Mouse (Mus musculus) small intestine, adult 10 weeks (tissue): ENCODE measurements around the gene Slc22a6. TPM values are rescaled to one million over a fixed set of nuclear protein-coding genes. Genes with fewer than 3 reads are reported as not detected.

Experiments
- polyA plus RNA-seq: library from polyadenylated mRNA; stranded (reverse); fragments of 350-450 nt; fragmentation: Illumina TruSeq; extraction: RNeasy Lipid Tissue Mini Kit (QIAGEN cat#74804); gene quantifications from one replicate; pipeline ENCODE4 v1.2.3, GENCODE M21; 2014; ENCODE audit warnings: low replicate concordance

Slc22a6 gene
- not detected for polyA plus RNA-seq

GRCm38 (mm10) chr19:8617904-8618303 is at the start of gene Slc22a6:
Gene Slc22a6 (plus strand): TSS chr19:8618039.

DNA sequence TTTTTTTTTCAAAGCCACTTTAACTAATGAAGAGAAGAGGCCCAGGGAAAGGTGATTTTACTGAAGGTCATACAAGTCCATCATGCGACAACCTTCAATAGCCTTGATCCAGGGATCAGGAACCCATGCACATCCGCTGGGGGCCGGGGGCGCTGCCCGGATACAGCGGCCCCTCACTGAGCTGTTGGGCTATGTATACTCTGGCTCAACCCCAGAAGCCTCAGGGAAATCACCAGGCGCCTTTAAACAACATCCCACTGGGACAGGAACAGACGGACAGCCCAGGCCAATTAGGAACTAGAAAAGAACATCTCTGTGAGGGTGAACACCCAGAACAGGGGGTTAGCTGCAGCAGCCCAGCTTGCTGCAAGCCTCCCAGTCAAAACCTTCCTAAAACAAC is 26.9 kb upstream of the Slc22a6 start, which contains the start of gene Slc22a8:
Gene Slc22a8, plus strand, starts transcription at position 301 of the 400 bp plus-strand sequence.

GRCm38 (mm10) chr19:8663360-8663839 is 45.6 kb downstream of the Slc22a6 start, which contains the start of gene Chrm1:
Gene Chrm1 (plus strand): TSS chr19:8663789.

Other genes starting within 250 kb of the Slc22a6 start
- gene Slc22a30, start 212.9 kb upstream of the Slc22a6 start, polyA plus RNA-seq = not detected
- gene Slc22a8, start 26.8 kb upstream of the Slc22a6 start, polyA plus RNA-seq = not detected
- gene Chrm1, start 45.8 kb downstream of the Slc22a6 start, polyA plus RNA-seq = 0.15 TPM
- 206 TPM for gene Slc3a2, start 105.3 kb downstream of the Slc22a6 start, polyA plus RNA-seq
- gene Wdr74, start 117.8 kb downstream of the Slc22a6 start, polyA plus RNA-seq = 3.9 TPM
- not detected for gene 1700092M07Rik, start 122.7 kb downstream of the Slc22a6 start, polyA plus RNA-seq
- gene Stx5a, start 123.4 kb downstream of the Slc22a6 start, polyA plus RNA-seq = 85.9 TPM
- gene Nxf1, start 139.0 kb downstream of the Slc22a6 start, polyA plus RNA-seq = 75.6 TPM
- gene Tmem223, start 153.0 kb downstream of the Slc22a6 start, polyA plus RNA-seq = 15.3 TPM
- 32.6 TPM for gene Tmem179b, start 156.4 kb downstream of the Slc22a6 start, polyA plus RNA-seq
- not detected for gene Taf6l, start 168.4 kb downstream of the Slc22a6 start, polyA plus RNA-seq
- 32.5 TPM for gene Polr2g, start 180.5 kb downstream of the Slc22a6 start, polyA plus RNA-seq
- gene Zbtb3, start 184.5 kb downstream of the Slc22a6 start, polyA plus RNA-seq = not detected
- gene Ttc9c, start 201.3 kb downstream of the Slc22a6 start, polyA plus RNA-seq = 99.3 TPM
- gene Hnrnpul2, start 202.0 kb downstream of the Slc22a6 start, polyA plus RNA-seq = 130 TPM
- gene AC129217.1, start 211.7 kb downstream of the Slc22a6 start, polyA plus RNA-seq = 1.2 TPM
- 5.8 TPM for gene Bscl2, start 219.4 kb downstream of the Slc22a6 start, polyA plus RNA-seq
- not detected for gene Gng3, start 221.2 kb downstream of the Slc22a6 start, polyA plus RNA-seq
- 0.82 TPM for gene Lrrn4cl, start 232.7 kb downstream of the Slc22a6 start, polyA plus RNA-seq